In the genomic region with DNA sequence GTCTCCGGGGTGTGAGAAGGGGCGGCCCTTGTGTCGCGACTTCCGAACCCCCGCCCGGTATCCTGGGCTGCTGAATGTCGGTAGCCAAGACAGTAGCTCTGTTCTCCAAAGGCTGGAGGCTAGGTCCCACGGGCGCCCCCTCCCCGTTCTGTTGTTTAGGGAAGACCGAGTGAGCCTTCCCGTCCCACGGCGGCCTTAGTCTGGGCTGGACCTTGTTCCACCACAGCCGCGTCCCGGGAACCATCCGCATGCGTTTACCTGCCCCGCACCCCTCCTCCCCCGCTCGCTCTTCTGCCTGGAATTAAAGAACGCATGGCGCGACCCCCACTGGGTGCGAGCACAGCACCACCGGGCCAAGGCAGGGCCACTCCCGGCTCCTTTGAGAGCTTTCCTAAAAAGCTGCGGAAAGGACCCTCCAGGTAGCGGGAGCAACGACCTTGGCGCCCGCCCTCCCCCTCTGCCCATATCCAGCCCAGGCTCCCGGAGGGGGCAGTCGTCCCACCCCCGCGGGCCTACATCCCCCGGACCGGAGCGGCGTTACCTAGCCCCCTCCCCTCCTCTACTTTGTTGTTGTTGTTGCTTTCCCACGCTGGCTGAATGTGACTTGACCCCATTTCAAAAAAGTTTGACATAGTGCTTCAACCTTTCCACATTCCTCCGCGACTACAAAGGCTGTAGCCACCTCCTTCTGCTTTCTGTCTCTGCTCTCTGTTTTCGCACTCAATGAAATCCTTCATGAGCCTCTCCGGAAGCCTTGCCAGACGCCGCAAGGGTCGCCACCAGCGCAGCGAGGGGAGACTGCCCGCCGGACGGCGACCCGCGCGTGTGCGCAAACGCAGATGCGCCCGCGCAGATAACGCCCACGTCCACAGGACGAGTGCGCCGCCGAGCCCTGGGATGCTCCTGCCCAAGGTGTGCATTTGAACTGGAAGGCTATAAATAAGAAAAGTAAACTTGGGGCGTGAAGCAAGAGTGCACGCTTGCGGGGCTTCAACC, we compare ENCODE assay signal across 8 mouse cellular contexts.
DNase-seq lines count a peak whose midpoint lies in the region; ATAC-seq and TF ChIP-seq lines count a peak whose summit lies in the region.

No protein-coding gene starts in this region.

- DNase-seq in left cerebral cortex, adult 2 months (ENCODE audit: extremely low spot score in 1 of 2, low spot score in 2 of 2): no peak
- DNase-seq in left cerebral cortex, postnatal 14 days (ENCODE audit: low spot score in 2 of 2): no peak
- DNase-seq in frontal cortex, adult 2 months (ENCODE audit: extremely low spot score in 1 of 2, low spot score in 1 of 2): no peak
- DNase-seq in adipocyte (ENCODE audit: low spot score): no peak

- intact Hi-C loops in left cerebral cortex, adult 2 months (cut with DNase I): no loop called here
- intact Hi-C loops in left cerebral cortex, postnatal 14 days (cut with DNase I): no loop called here

- peaks cover 16% of the 10 kb centered on the region for H3K27me3 ChIP-seq in forebrain, embryonic 16.5 days (replicated peaks; ENCODE audit: control insufficient read depth, insufficient read depth, low read length)
- H3K27me3 ChIP-seq in kidney, embryonic 15.5 days: peaks cover 40% of the 10 kb centered on the region
- H3K27me3 ChIP-seq in midbrain, embryonic 15.5 days (replicated peaks): peaks cover 41% of the 10 kb centered on the region

- H3K4me2 ChIP-seq in forebrain, embryonic 16.5 days (ENCODE audit: low read length): peak overlapping the region; percentile 99
- peak overlapping the region; percentile 100 for H3K4me2 ChIP-seq in kidney, embryonic 15.5 days
- peak overlapping the region; percentile 100 for H3K4me2 ChIP-seq in midbrain, embryonic 15.5 days

- no peak for TF ChIP-seq CTCF in left cerebral cortex, adult 2 months (IDR thresholded peaks at IDR 0.05)
- TF ChIP-seq CTCF in bone marrow, adult 2 months (IDR thresholded peaks at IDR 0.05; ENCODE audit: control insufficient read depth, insufficient read depth, low read length): no peak

- peak overlapping the region; percentile 50 for H3K4me3 ChIP-seq in left cerebral cortex, adult 2 months
- peak overlapping the region; percentile 47 for H3K4me3 ChIP-seq in bone marrow, adult 2 months (replicated peaks; ENCODE audit: control insufficient read depth, low read depth, low read length)
- H3K4me3 ChIP-seq in forebrain, embryonic 16.5 days (replicated peaks; ENCODE audit: low read length): peak overlapping the region; percentile 63
- H3K4me3 ChIP-seq in kidney, embryonic 15.5 days (replicated peaks): peak overlapping the region; percentile 67
- H3K4me3 ChIP-seq in midbrain, embryonic 15.5 days: peak overlapping the region; percentile 66

- H3K9ac ChIP-seq in forebrain, embryonic 16.5 days (replicated peaks; ENCODE audit: low read depth, low read length): peak overlapping the region; percentile 49; the same call in 1 of the 2 replicates
- peak overlapping the region; percentile 35 for H3K9ac ChIP-seq in kidney, embryonic 15.5 days
- peak overlapping the region; percentile 53; the same call in 1 of the 2 replicates for H3K9ac ChIP-seq in midbrain, embryonic 15.5 days

- no peaks in the 10 kb centered on the region for H3K9me3 ChIP-seq in forebrain, embryonic 16.5 days (ENCODE audit: control insufficient read depth, low read length)
- no peaks in the 10 kb centered on the region for H3K9me3 ChIP-seq in kidney, embryonic 15.5 days (replicated peaks)
- H3K9me3 ChIP-seq in midbrain, embryonic 15.5 days: no peaks in the 10 kb centered on the region

- no peaks in the 10 kb centered on the region; the same call in 1 of the 2 replicates for H3K4me1 ChIP-seq in bone marrow, adult 2 months (ENCODE audit: control insufficient read depth, insufficient read depth, low read length)
- peaks cover 23% of the 10 kb centered on the region for H3K4me1 ChIP-seq in forebrain, embryonic 16.5 days (replicated peaks; ENCODE audit: control insufficient read depth, insufficient read depth, low read length)
- peaks cover 20% of the 10 kb centered on the region for H3K4me1 ChIP-seq in kidney, embryonic 15.5 days
- H3K4me1 ChIP-seq in midbrain, embryonic 15.5 days: peaks cover 24% of the 10 kb centered on the region

- 1% methylated on average over 73 of the region's 73 CpGs for WGBS in bone marrow, adult 2 months
- WGBS in forebrain, embryonic 16.5 days: under 1% methylated on average over 73 of the region's 73 CpGs
- under 1% methylated on average over 72 of the region's 73 CpGs for WGBS in kidney, embryonic 15.5 days
- WGBS in midbrain, embryonic 15.5 days: under 1% methylated on average over 73 of the region's 73 CpGs

- H3K27ac ChIP-seq in left cerebral cortex, adult 2 months: no peak overlapping the region
- no peak overlapping the region for H3K27ac ChIP-seq in bone marrow, adult 2 months (ENCODE audit: control insufficient read depth, insufficient read depth, low read depth, low read length, poor library complexity)
- H3K27ac ChIP-seq in forebrain, embryonic 16.5 days (ENCODE audit: low read length): no peak overlapping the region
- H3K27ac ChIP-seq in kidney, embryonic 15.5 days: no peak overlapping the region
- no peak overlapping the region for H3K27ac ChIP-seq in midbrain, embryonic 15.5 days

- peak; percentile 43 for ATAC-seq in forebrain, embryonic 16.5 days
- peak; percentile 61 for ATAC-seq in kidney, embryonic 15.5 days (replicated peaks; ENCODE audit: low FRiP score)
- ATAC-seq in midbrain, embryonic 15.5 days (replicated peaks): peak; percentile 34

- no peaks in the 10 kb centered on the region for H3K36me3 ChIP-seq in forebrain, embryonic 16.5 days (ENCODE audit: control insufficient read depth, insufficient read depth)
- H3K36me3 ChIP-seq in kidney, embryonic 15.5 days: no peaks in the 10 kb centered on the region
- no peaks in the 10 kb centered on the region for H3K36me3 ChIP-seq in midbrain, embryonic 15.5 days (replicated peaks)

- TF ChIP-seq POLR2A in bone marrow, adult 2 months (IDR thresholded peaks at IDR 0.05; ENCODE audit: borderline replicate concordance, control insufficient read depth, low read depth, low read length): no peak
